Mouse (Mus musculus) left cerebral cortex, postnatal 10 days (tissue): ENCODE results near the gene Gm5868. TPM values are rescaled to one million over a fixed set of nuclear protein-coding genes. Genes with fewer than 3 reads are reported as not detected.

Experiments used
- DNase-seq, 2 experiments: peaks; one replicate each; pipeline ENCODE4 v3.0.0; 2021 to 2022; ENCODE audit warnings: low spot score in 2 of 2, mixed read lengths in 1 of 2; ENCODE audit errors: extremely low spot score in 1 of 2
- intact Hi-C: fragments of 180-260 bp; cut with DNase I; formaldehyde crosslinking; loops from one replicate; pipeline ENCODE4 v1.15.1; 2025
- total RNA-seq, 2 experiments: library from RNA; stranded (reverse); gene quantifications; 2 replicates each; pipeline ENCODE4 v1.2.3; 2021

The Gm5868 gene
- total RNA-seq, 2 experiments from 2014 or later = 1.7 to 1.9 TPM

DNA sequence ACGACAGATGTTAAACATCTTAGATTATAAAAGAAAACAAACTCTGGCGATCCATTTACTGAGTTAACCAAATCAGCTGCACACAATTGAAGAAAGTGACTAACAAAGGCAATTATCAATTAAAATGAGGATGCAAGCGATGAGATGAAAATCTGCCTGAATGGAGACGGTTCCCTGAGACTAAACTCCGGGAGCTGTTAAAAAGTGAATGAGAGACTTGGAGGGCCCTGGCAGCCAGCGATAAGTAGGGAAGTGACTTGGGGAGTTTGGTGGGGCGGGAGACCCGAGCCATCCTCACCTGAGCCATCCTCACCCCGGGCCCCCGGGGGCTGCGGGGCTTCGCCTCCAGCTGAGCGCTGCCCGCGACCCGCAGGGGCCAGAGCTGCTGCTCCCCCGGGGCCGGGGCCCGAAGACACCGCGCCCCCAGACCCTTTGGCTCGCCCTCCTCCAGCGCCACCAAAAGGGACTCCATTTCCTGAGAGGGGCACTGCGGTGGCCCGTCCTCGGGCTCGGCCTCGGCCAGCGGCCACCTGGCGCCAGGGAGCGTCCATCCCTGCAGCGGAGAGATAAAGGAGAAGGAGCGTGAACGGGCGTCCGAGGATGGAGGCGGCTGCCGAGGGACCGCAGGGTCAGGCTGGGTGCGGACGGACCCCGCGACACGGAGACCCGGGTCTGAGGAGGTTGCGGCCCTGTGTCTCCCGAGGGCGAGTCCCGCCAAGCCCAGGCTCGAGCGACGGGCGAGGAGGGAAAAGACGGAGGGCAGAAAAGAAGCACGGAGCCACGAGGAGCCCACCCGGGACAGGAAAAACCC, 28.4 kb downstream of the Gm5868 start:
- peak; percentile 7 to 72 for DNase-seq
- intact Hi-C loops = loop anchor here (5.0 kb wide), 1 partner anchor 198 kb away; no protein-coding TSS in a partner anchor

DNA sequence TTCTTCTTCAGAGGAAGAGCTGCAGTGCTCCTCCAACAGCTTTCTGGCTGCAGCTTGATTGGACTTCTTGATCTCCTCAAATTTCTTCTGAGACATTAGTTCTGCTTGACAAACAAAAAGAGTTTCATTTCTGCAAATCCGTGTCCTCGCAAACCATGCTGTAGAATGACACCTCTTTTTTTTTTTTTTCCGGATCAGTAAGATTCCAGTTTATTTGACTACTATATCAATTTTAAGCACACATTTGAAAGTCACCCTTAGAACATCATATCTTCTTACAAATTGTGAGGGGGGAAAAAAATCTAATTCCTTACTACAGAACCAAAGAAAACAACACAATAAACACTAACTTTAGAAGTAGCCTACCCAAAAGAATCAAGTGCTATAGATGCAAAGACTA, 31.1 kb downstream of the Gm5868 start:
- intact Hi-C loops = loop anchor here (5.0 kb wide), 1 partner anchor 201 kb away; no protein-coding TSS in a partner anchor

DNA sequence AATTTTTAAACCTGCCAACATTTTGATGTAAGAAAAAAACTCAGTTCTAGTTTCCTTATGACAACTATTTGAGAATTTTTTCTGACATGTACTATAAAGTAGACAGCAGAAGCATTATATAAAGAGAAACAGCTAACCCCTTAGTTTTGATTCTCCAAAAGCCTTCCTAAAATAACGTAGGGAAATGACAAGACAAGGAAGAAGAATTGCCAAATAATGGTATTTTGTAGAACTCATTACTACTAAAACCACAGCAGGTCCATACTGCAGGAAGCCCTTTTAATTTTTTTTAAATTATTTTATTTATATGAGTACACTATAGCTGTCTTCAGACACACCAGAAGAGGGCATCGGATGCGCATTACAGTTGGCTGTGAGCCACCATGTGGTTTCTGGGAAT, 36.1 kb downstream of the Gm5868 start:
- intact Hi-C loops = no loop called here
- no peak for DNase-seq

More for the DNA sequence above, 31.1 kb downstream of the Gm5868 start:
- no peak for DNase-seq

Other genes starting within 250 kb of the Gm5868 start
- under 1 TPM; 0.51 to 0.57 TPM for gene Corin, start 83.1 kb downstream of the Gm5868 start, total RNA-seq
- 10 to 100 TPM; 18.1 to 19.1 TPM for gene Nfxl1, start 27.9 kb downstream of the Gm5868 start, total RNA-seq
- 1 to 10 TPM; 1.2 to 1.6 TPM for gene Zar1, start 6.3 kb downstream of the Gm5868 start, total RNA-seq
- not detected for gene Cnga1, start 56.7 kb upstream of the Gm5868 start, total RNA-seq
- gene Nipal1, start 60.2 kb upstream of the Gm5868 start, total RNA-seq = not detected
- gene Txk, start 165.2 kb upstream of the Gm5868 start, total RNA-seq = under 1 TPM; 0.49 to 0.56 TPM